Mouse (Mus musculus) MEL (cell line): ENCODE data around the gene Myo3b. TPM values are rescaled to one million over a fixed set of nuclear protein-coding genes. Genes with fewer than 3 reads are reported as not detected.

Experiments used
- DNase-seq: peaks from one replicate; pipeline ENCODE4 v3.0.0; 2011; ENCODE audit warnings: low read depth, low spot score
- H3K27ac ChIP-seq: 2 replicates; pipeline ENCODE4 v1.5.1; 2012; ENCODE audit warnings: low read depth, mild to moderate bottlenecking, control low read depth, low read length, moderate library complexity; ENCODE audit not compliant: control insufficient read depth
- H3K27me3 ChIP-seq, 2 experiments: fragments of 150-350 bp in 1 of 2; sonication (generic) in 1 of 2; 2 replicates each; pipeline ENCODE4 v1.6.1; 2012; ENCODE audit warnings: low read length in 2 of 2, mild to moderate bottlenecking in 2 of 2, improper control_type of control experiment in 1 of 2, moderate library complexity in 1 of 2; ENCODE audit not compliant: insufficient read depth in 2 of 2, control insufficient read depth in 1 of 2
- H3K36me3 ChIP-seq, 2 experiments: 2 replicates each; pipeline ENCODE4 v1.6.1; 2012 to 2014; ENCODE audit warnings: low read length in 2 of 2, improper control_type of control experiment in 1 of 2, inconsistent platforms in 1 of 2, mild to moderate bottlenecking in 1 of 2; ENCODE audit not compliant: insufficient read depth in 2 of 2, control insufficient read depth in 1 of 2
- H3K4me1 ChIP-seq, 2 experiments: fragments of 150-350 bp in 1 of 2; sonication (generic) in 1 of 2; 2 replicates each; pipeline ENCODE4 v1.6.1; 2012; ENCODE audit warnings: low read length in 2 of 2, improper control_type of control experiment in 1 of 2, mild to moderate bottlenecking in 1 of 2; ENCODE audit not compliant: insufficient read depth in 2 of 2, control insufficient read depth in 1 of 2
- H3K4me3 ChIP-seq, 2 experiments: fragments of 150-350 bp in 1 of 2; sonication (generic) in 1 of 2; 2 replicates each; pipeline ENCODE4 v1.5.1; 2012; ENCODE audit warnings: low read depth in 2 of 2, low read length in 2 of 2, mild to moderate bottlenecking in 2 of 2, moderate library complexity in 2 of 2, control low read depth in 1 of 2, improper control_type of control experiment in 1 of 2; ENCODE audit not compliant: control insufficient read depth in 1 of 2, insufficient read depth in 1 of 2
- H3K79me2 ChIP-seq: 2 replicates; pipeline ENCODE4 v1.6.1; 2012; ENCODE audit warnings: mild to moderate bottlenecking, low read length, moderate library complexity; ENCODE audit not compliant: control insufficient read depth, poor library complexity, insufficient read depth
- H3K9ac ChIP-seq: 2 replicates; pipeline ENCODE4 v1.6.1; 2012; ENCODE audit warnings: low read depth, mild to moderate bottlenecking, control low read depth, low read length, moderate library complexity; ENCODE audit not compliant: control insufficient read depth, poor library complexity, severe bottlenecking
- H3K9me3 ChIP-seq: fragments of 150-350 bp; sonication (generic); replicated peaks from 2 replicates; pipeline ENCODE4 v1.6.1; 2012; ENCODE audit warnings: mild to moderate bottlenecking, low read length, improper control_type of control experiment, moderate library complexity; ENCODE audit not compliant: insufficient read depth
- BHLHE40 ChIP-seq: IDR thresholded peaks from 2 replicates; pipeline ENCODE4 v1.6.1; 2012; ENCODE audit warnings: low read depth, mild to moderate bottlenecking, inconsistent platforms, low read length, improper control_type of control experiment, borderline replicate concordance
- CHD1 ChIP-seq: IDR thresholded peaks from 2 replicates; pipeline ENCODE4 v1.6.1; 2012; ENCODE audit warnings: low read depth, mild to moderate bottlenecking, inconsistent platforms, low read length, improper control_type of control experiment
- CTCF ChIP-seq, 3 experiments: IDR thresholded peaks in 2 of 3; conservative IDR thresholded peaks in 1 of 3; 2 replicates each; pipeline ENCODE4 v1.5.1; 2011 to 2012; ENCODE audit warnings: low read length in 3 of 3, low read depth in 2 of 3, mild to moderate bottlenecking in 2 of 3, improper control_type of control experiment in 1 of 3, inconsistent platforms in 1 of 3, mixed read lengths in 1 of 3, moderate library complexity in 1 of 3; ENCODE audit not compliant: control insufficient read depth in 1 of 3, insufficient read depth in 1 of 3, poor library complexity in 1 of 3, severe bottlenecking in 1 of 3
- E2F4 ChIP-seq: IDR thresholded peaks from 2 replicates; pipeline ENCODE4 v1.6.1; 2011; ENCODE audit warnings: low read depth, low read length, improper control_type of control experiment, borderline replicate concordance
- ELF1 ChIP-seq: IDR thresholded peaks from 2 replicates; pipeline ENCODE4 v1.6.1; 2014; ENCODE audit warnings: low read depth, mild to moderate bottlenecking, inconsistent platforms, low read length, improper control_type of control experiment, moderate library complexity
- GABPA ChIP-seq: IDR thresholded peaks from 2 replicates; pipeline ENCODE4 v1.6.1; 2012; ENCODE audit warnings: low read depth, mild to moderate bottlenecking, inconsistent platforms, low read length, improper control_type of control experiment, moderate library complexity
- MAX ChIP-seq: IDR thresholded peaks from 2 replicates; pipeline ENCODE4 v1.6.1; 2011; ENCODE audit warnings: low read length, improper control_type of control experiment
- MXI1 ChIP-seq: IDR thresholded peaks from 2 replicates; pipeline ENCODE4 v1.6.1; 2011; ENCODE audit warnings: mild to moderate bottlenecking, low read depth, low read length, improper control_type of control experiment
- MYB ChIP-seq: IDR thresholded peaks from 2 replicates; pipeline ENCODE4 v1.6.1; 2011; ENCODE audit warnings: mild to moderate bottlenecking, low read depth, low read length, improper control_type of control experiment
- NELFE ChIP-seq: IDR thresholded peaks from 2 replicates; pipeline ENCODE4 v1.6.1; 2011; ENCODE audit warnings: low read depth, low read length, improper control_type of control experiment
- NRF1 ChIP-seq: IDR thresholded peaks from 2 replicates; pipeline ENCODE4 v1.6.1; 2014; ENCODE audit warnings: low read depth, mild to moderate bottlenecking, inconsistent platforms, low read length, improper control_type of control experiment, moderate library complexity; ENCODE audit not compliant: poor library complexity, insufficient read depth, severe bottlenecking
- POLR2AphosphoS5 ChIP-seq: IDR thresholded peaks from 2 replicates; pipeline ENCODE4 v1.6.1; 2012; ENCODE audit warnings: low read depth, borderline replicate concordance, mild to moderate bottlenecking, inconsistent platforms, low read length, moderate library complexity, mixed read lengths
- RAD21 ChIP-seq: IDR thresholded peaks from 2 replicates; pipeline ENCODE4 v1.6.1; 2011; ENCODE audit warnings: mild to moderate bottlenecking, low read depth, low read length, improper control_type of control experiment
- UBTF ChIP-seq: IDR thresholded peaks from 2 replicates; pipeline ENCODE4 v1.6.1; 2012; ENCODE audit warnings: low read depth, mild to moderate bottlenecking, inconsistent platforms, low read length, improper control_type of control experiment, moderate library complexity, borderline replicate concordance; ENCODE audit not compliant: insufficient read depth
- USF1 ChIP-seq: IDR thresholded peaks from 2 replicates; pipeline ENCODE4 v1.6.1; 2014; ENCODE audit warnings: low read depth, mild to moderate bottlenecking, inconsistent platforms, low read length, improper control_type of control experiment, moderate library complexity
- ZC3H11A ChIP-seq: IDR thresholded peaks from 2 replicates; pipeline ENCODE4 v1.6.1; 2012; ENCODE audit warnings: low read depth, mild to moderate bottlenecking, inconsistent platforms, low read length, improper control_type of control experiment
- ZMIZ1 ChIP-seq: IDR thresholded peaks from 2 replicates; pipeline ENCODE4 v1.6.1; 2012; ENCODE audit warnings: low read depth, mild to moderate bottlenecking, inconsistent platforms, low read length, improper control_type of control experiment, moderate library complexity
- polyA plus RNA-seq, 2 experiments: library from polyadenylated mRNA; stranded (reverse) in 1 of 2; unstranded in 1 of 2; fragments of >175 nt in 1 of 2; fragments of >200 nt in 1 of 2; gene quantifications; 2 replicates each; pipeline versions ENCODE4 v1.2.1 to v1.2.4; 2012; ENCODE audit warnings: low replicate concordance in 2 of 2, low read depth in 1 of 2; ENCODE audit not compliant: insufficient read length in 2 of 2, insufficient read depth in 1 of 2, missing spikeins in 1 of 2
- total RNA-seq: library from RNA; depleted of rRNA; stranded (reverse); fragments of 300-350 nt; gene quantifications from 2 replicates; pipeline ENCODE4 v1.2.3, GENCODE M21; 2012

The Myo3b gene
- total and polyA plus RNA-seq, 3 experiments: not detected

- H3K4me3 ChIP-seq: no peak overlapping the region
- H3K9ac ChIP-seq: no peak overlapping the region
- TF ChIP-seq CTCF (IDR thresholded peaks at IDR 0.05 in 2 of 3, conservative IDR thresholded peaks at IDR 0.05 in 1 of 3; ENCODE audit: control insufficient read depth in 1 of 3, insufficient read depth in 1 of 3, low read depth in 2 of 3, low read length in 3 of 3, poor library complexity in 1 of 3, severe bottlenecking in 1 of 3) (no peak), USF1 (no peak), RAD21 (no peak), ZC3H11A (no peak), BHLHE40 (no peak), MAX (no peak), MXI1 (no peak), ELF1 (no peak), CHD1 (no peak), E2F4 (no peak), POLR2AphosphoS5 (no peak), NRF1 (no peak), UBTF (no peak)
- H3K36me3 ChIP-seq: no peaks in the 10 kb centered on the region
- DNase-seq: no peak
- no peaks in the 10 kb centered on the region for H3K27me3 ChIP-seq
- H3K9me3 ChIP-seq: no peaks in the 10 kb centered on the region
- no peaks in the 10 kb centered on the region for H3K79me2 ChIP-seq
- H3K27ac ChIP-seq: no peak overlapping the region
- H3K4me1 ChIP-seq: no peaks in the 10 kb centered on the region
These were observed 308.6 kb downstream of the Myo3b start for GRCm38 (mm10) chr2:70347511-70347910.

DNA sequence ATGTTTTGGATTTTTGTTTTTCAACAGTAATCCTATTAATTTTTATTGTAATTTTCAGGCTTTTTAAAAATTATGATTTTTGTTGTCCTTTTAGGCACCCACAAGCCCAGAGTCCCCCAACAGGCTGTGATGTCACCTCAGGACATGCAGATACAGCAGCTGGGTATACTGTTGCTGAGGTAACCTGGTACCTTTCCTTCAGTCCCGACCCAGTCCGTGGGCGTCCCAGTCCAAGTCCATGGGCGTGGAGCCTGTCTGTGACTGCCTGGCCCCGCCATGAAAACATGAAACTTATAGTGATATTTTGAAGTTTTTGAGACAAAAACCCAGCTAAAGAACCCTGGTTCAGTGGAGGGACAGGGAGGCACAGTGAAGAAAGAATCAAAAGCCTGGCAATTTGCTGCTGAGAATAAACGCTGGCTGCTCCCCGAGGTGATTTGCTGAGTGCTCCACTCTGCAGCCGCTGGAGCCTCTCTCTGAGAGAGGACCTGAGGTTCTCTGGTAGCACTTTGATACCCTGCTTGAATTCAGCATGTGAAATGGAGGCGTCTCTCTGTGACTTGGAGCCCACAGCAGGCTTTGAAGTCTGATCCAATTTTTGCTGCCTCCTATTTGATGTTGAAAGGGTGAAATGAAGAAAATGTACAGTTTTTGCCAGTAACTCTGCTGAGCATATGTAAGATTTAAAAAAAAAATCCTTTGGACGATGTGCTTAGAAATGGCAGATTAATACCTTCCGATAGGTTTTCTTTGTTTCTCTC is 310.0 kb downstream of the Myo3b start:
- Histone ChIP-seq H3K4me3 (no peak overlapping the region), H3K4me1 (no peaks in the 10 kb centered on the region), H3K36me3 (no peaks in the 10 kb centered on the region), H3K27me3 (no peaks in the 10 kb centered on the region), H3K79me2 (no peaks in the 10 kb centered on the region), H3K27ac (no peak overlapping the region), H3K9ac (no peak overlapping the region), H3K9me3 (no peaks in the 10 kb centered on the region)
- no peak for DNase-seq
- TF ChIP-seq ZMIZ1 (no peak), BHLHE40 (no peak), GABPA (no peak), USF1 (no peak), NELFE (no peak), MYB (no peak), MXI1 (no peak), RAD21 (no peak), E2F4 (no peak)
